Mouse (Mus musculus) Patski (cell line): ENCODE results near the gene Dhx16. TPM values are rescaled to one million over a fixed set of nuclear protein-coding genes. Genes with fewer than 3 reads are reported as not detected.

Experiments used
- ATAC-seq: fragments of 100-300 bp; one replicate; pipeline ENCODE4 v1.8.0; 2021
- CTCF ChIA-PET: fragments of 350-600 bp; sonication (Branson Sonifier 250); formaldehyde crosslinking; loops from one replicate; lab custom pipeline; 2022; ENCODE audit warnings: inconsistent platforms; lab: Charles Lee
- POLR2A ChIA-PET: fragments of 350-600 bp; sonication (Branson Sonifier 250); formaldehyde crosslinking; loops from one replicate; lab custom pipeline; 2022; ENCODE audit warnings: antibody characterized with exemption, inconsistent platforms; lab: Charles Lee
- DNase-seq: peaks from one replicate; pipeline ENCODE4 v3.0.0-alpha.2; 2011; ENCODE audit warnings: low read depth, low spot score
- H3K27me3 ChIP-seq: fragments of 371-371 bp; one replicate; pipeline ENCODE4 v1.5.1; 2021
- CTCF ChIP-seq: fragments of 100-300 bp; IDR thresholded peaks from one replicate; pipeline ENCODE4 v1.5.1; 2021
- in situ Hi-C: fragments of 300-500 bp; cut with MboI; formaldehyde crosslinking; loops from 3 replicates; pipeline ENCODE4 v1.11.1; 2018; ENCODE audit warnings: low pct_unique_long_range_greater_than_20kb, mixed read lengths
- polyA plus RNA-seq: library from polyadenylated mRNA; unstranded; gene quantifications from one replicate; pipeline ENCODE4 v1.2.3, GENCODE M21; 2021

Gene Dhx16
- 68.9 TPM for polyA plus RNA-seq

DNA sequence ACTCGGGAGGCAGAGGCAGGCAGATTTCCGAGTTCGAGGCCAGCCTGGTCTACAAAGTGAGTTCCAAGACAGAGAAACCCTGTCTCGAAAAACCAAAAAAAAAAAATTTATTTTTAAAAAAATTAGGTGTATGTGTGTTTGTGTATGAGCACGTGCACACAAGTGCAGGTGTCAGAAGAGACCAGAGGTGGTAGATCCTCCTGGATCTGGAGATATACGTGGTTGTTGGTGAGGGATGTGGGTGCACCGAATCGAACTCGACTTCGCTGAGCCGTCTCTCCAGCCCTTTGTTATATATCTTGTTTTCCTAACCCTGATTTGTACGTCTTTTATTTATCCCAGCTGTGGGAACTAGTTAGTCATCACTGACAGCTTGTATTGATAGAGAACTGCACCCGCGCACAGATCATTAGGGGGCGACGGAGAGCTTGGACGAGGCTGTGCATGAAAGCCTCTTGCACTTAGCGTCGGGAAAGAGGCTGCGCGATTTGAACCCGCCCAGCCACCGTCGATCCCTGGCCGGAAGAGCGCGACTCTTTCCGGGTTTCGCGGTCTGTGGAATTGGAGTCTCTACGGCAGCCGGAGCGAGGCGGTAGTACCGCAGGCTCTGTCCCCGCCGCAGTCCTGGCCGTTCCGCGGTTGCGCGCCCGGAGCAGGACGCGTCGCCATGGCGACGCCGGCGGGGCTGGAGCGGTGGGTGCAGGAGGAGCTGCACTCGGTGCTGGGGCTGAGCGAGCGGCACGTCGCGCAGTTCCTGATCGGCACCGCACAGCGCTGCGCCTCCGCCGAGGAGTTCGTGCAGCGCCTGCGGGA lies at the start of gene Dhx16:
Dhx16 (plus strand) TSS at position 575 of the 813 bp plus-strand sequence.
- in situ Hi-C loops: loop anchor here (10.0 kb wide), 1 partner anchor 295 kb away; no protein-coding TSS in a partner anchor
- DNase-seq: no peak
- TF ChIP-seq CTCF: no peak
- CTCF ChIA-PET: interaction anchor here (0.6 to 3.9 kb wide), 15 partner anchors 9 to 1139 kb away, joined by 3 to 23 read pairs (median 4); no protein-coding TSS in a partner anchor
- POLR2A ChIA-PET: interaction anchor here (1.0 to 1.9 kb wide), 4 partner anchors 11 to 21 kb away, joined by 3 to 5 read pairs (median 4); partner anchors contain the start of gene 2310061I04Rik
- no peaks in the 10 kb centered on the region for H3K27me3 ChIP-seq
- ATAC-seq: peak; percentile 92

DNA sequence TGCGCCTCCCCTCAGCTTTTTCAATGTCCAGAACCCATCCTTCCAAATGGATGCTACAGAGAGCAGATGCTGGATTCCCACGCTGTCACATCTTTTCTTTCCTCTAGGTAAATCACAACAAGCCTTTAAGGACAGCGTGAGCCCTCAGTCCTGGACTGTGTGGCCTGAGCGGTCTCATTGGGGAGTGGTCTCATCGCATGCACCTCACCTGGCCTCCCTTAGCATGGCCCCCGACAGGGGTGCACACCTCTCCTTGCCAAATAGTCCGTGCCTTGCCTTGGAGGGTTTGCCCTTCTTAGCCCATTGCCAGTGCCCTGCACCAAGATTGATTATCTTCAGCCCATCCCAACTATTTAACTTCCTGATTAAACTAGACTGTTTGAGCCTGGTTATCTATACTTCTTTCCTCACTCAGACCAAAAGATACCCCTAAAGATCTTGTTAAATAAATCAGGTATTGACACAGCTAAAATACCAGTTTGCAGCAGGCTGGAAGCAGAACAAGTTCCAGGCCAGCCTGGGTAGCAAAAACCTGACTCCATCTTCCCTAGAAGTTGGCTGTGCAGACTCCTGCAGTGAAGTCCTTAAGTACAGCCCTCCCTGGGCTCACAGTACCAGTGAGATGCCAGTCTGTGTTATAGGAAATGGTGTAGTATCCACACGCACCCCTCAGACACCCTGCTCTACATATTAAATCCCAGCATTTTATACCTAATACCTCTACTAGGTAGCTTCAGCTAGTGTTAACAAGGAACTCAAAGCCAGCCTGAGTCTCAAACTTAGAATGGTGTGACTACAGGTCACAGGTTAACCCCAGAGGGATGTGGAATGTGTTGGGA lies 47.0 kb upstream of the Dhx16 start:
- POLR2A ChIA-PET: interaction anchor here (1.0 to 3.2 kb wide), 8 partner anchors 9 to 198 kb away, joined by 4 to 19 read pairs (median 5); partner anchors contain the start of genes Flot1 and Ier3
- DNase-seq (no peak), ATAC-seq (no peak)
- CTCF ChIA-PET: interaction anchor here (0.8 to 5.6 kb wide), 7 partner anchors 8 to 107 kb away, joined by 3 to 42 read pairs (median 3); partner anchors contain the start of gene Flot1
- no peaks in the 10 kb centered on the region for H3K27me3 ChIP-seq
- in situ Hi-C loops: no loop called here
- no peak for TF ChIP-seq CTCF

GRCm38 (mm10) chr17:35833239-35833751 lies 46.3 kb upstream of the Dhx16 start:
- no peak for TF ChIP-seq CTCF
- ChIA-PET POLR2A (interaction anchor here (0.6 to 3.2 kb wide), 7 partner anchors 10 to 93 kb away, joined by 4 to 19 read pairs (median 5); partner anchors contain the start of genes Flot1 and Ier3), CTCF (interaction anchor here (0.8 to 5.4 kb wide), 6 partner anchors 8 to 107 kb away, joined by 3 to 42 read pairs (median 3); partner anchors contain the start of gene Flot1)
- H3K27me3 ChIP-seq: no peaks in the 10 kb centered on the region
- no peak for ATAC-seq
- in situ Hi-C loops: no loop called here
- DNase-seq: no peak

DNA sequence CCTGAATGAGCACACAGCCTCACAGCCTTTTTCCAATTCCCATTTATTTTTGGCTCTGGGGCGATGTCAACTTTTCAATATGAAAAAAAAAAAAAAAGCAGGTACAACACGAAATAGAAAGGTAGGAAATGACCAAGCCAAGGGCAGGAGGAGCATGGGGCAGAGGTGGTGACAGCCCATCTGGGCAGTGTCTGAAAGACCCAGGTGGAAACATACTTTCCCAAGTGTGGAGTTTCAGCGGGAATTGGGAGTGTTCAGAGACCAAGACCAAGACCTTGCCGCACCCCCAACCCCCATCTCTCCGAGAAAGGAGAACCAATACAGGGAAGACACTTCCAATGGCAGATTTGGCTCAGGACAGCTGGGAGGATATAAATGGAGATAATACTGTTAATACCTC lies 45.7 kb upstream of the Dhx16 start:
- in situ Hi-C loops: no loop called here
- TF ChIP-seq CTCF: no peak
- H3K27me3 ChIP-seq: no peaks in the 10 kb centered on the region
- POLR2A ChIA-PET: interaction anchor here (0.6 to 3.2 kb wide), 8 partner anchors 11 to 94 kb away, joined by 3 to 19 read pairs (median 5); partner anchors contain the start of genes Flot1 and Ier3
- ATAC-seq (no peak), DNase-seq (no peak)
- CTCF ChIA-PET: interaction anchor here (0.9 to 5.4 kb wide), 3 partner anchors 16 to 96 kb away, joined by 3 to 42 read pairs (median 4); no protein-coding TSS in a partner anchor

DNA sequence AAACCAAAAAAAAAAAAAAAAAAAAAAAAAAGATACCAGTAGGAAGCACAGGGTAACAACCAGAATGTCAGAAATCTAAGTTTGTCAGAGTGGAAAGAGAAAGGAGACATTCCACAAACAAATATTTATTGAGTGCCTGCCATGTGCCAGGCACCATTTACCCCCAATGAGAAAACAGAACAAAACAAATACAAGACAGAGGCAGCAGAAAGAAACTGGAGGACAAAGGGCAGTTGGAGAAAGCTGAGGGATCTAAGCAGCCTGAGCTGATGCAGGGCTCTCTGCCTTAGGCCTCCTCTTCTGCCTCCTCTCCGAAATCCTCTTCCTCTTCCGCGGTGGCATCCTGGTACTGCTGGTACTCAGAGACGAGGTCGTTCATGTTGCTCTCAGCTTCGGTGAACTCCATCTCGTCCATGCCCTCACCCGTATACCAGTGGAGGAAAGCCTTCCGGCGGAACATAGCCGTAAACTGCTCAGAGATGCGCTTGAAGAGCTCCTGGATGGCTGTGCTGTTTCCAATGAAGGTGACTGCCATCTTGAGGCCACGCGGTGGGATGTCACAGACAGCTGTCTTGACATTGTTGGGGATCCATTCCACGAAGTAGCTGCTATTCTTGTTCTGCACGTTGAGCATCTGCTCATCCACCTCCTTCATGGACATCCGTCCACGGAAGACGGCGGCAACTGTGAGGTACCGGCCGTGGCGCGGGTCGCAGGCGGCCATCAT lies 44.8 kb upstream of the Dhx16 start:
- ChIA-PET CTCF (interaction anchor here (1.0 to 6.7 kb wide), 7 partner anchors 36 to 110 kb away, joined by 3 to 42 read pairs (median 4); partner anchors contain the start of gene Dhx16), POLR2A (interaction anchor here (1.2 to 2.0 kb wide), 5 partner anchors 8 to 96 kb away, joined by 3 to 7 read pairs (median 6); partner anchors contain the start of gene Flot1)
- TF ChIP-seq CTCF: no peak
- no peaks in the 10 kb centered on the region for H3K27me3 ChIP-seq
- in situ Hi-C loops: loop anchor here (5.0 kb wide), 2 partner anchors 37 to 82 kb away; partner anchors contain the start of genes Mrps18b and Ppp1r10
- ATAC-seq (no peak), DNase-seq (no peak)

- in situ Hi-C loops: loop anchor here (5.0 kb wide), 2 partner anchors 37 to 82 kb away; partner anchors contain the start of genes Mrps18b and Ppp1r10
These were observed 44.0 kb upstream of the Dhx16 start for GRCm38 (mm10) chr17:35835424-35836140.

DNA sequence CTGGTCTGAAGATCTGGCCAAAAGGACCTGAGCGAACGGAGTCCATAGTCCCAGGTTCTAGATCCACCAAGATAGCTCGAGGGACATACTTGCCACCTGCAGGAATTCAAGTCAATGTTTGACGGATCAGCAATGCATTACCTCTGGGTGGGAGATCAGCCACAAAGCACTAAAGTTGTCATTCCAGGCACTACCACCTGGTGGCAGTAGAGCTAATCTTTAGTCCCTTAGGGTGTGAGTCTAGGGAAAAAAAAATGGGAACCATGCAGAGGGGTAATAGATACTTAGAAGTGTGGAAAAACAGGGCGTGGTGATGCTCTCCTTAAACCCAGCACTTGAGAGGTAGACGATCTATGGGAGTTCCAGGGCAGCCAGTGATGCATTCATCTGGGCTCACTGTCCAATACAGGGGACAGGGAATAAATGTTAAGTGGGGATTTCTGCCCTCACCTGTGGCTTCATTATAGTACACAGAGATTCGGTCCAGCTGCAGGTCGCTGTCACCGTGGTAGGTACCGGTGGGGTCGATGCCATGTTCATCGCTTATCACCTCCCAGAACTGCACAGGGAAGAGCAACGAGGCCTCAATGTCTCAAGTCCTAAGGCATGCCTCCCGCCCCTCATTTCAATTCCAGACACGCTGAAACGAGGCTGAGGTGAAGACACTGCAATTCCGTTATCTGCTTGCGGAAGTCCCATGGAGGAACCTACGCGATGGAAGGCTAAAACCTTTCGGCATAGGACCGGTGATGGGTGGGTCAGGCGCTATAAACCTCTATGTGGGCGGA lies 43.2 kb upstream of the Dhx16 start:
- H3K27me3 ChIP-seq: no peaks in the 10 kb centered on the region
- DNase-seq: peak; percentile 74
- peak; percentile 11 for ATAC-seq
- no peak for TF ChIP-seq CTCF
- in situ Hi-C loops: loop anchor here (5.0 kb wide), 2 partner anchors 36 to 81 kb away; partner anchors contain the start of genes Mrps18b and Ppp1r10
- ChIA-PET CTCF (interaction anchor here (1.2 to 6.7 kb wide), 10 partner anchors 9 to 105 kb away, joined by 3 to 42 read pairs (median 4); partner anchors contain the start of genes Dhx16 and Ppp1r18), POLR2A (interaction anchor here (1.0 to 2.0 kb wide), 14 partner anchors 10 to 134 kb away, joined by 3 to 13 read pairs (median 5); partner anchors contain the start of genes Flot1 and Ier3)

More at GRCm38 (mm10) chr17:35835424-35836140, 44.0 kb upstream of the Dhx16 start:
- ChIA-PET CTCF (interaction anchor here (1.0 to 6.7 kb wide), 10 partner anchors 8 to 110 kb away, joined by 3 to 42 read pairs (median 4); partner anchors contain the start of gene Dhx16), POLR2A (interaction anchor here (1.1 to 2.0 kb wide), 7 partner anchors 9 to 97 kb away, joined by 4 to 7 read pairs (median 5); partner anchors contain the start of gene Flot1)
- ATAC-seq (no peak), DNase-seq (no peak)
- no peak for TF ChIP-seq CTCF
- no peaks in the 10 kb centered on the region for H3K27me3 ChIP-seq
